Mouse (Mus musculus) limb, embryonic 10.5 days (tissue): ENCODE measurements around the gene Zfp729a. TPM values are rescaled to one million over a fixed set of nuclear protein-coding genes. Genes with fewer than 3 reads are reported as not detected.
"Not testable (repeated sequence)": the region's sequence is repeated elsewhere in the genome, so short reads cannot be mapped to it uniquely, and the experiment has no call there.

ENCODE experiments used
- DNase-seq: peaks from one replicate; pipeline ENCODE4 v3.0.0-alpha.2; 2017; ENCODE audit warnings: low spot score
- H3K27ac ChIP-seq: fragments of 300-500 bp; sonication (generic); 2 replicates; pipeline ENCODE4 v1.5.1; 2016; ENCODE audit warnings: mild to moderate bottlenecking
- H3K27me3 ChIP-seq: fragments of 300-500 bp; sonication (generic); 2 replicates; pipeline ENCODE4 v1.6.1; 2016; ENCODE audit warnings: low read depth, mild to moderate bottlenecking; ENCODE audit not compliant: poor library complexity, severe bottlenecking
- H3K36me3 ChIP-seq: fragments of 300-500 bp; sonication (generic); 2 replicates; pipeline ENCODE4 v1.6.1; 2016; ENCODE audit warnings: mild to moderate bottlenecking, moderate library complexity
- H3K4me1 ChIP-seq: fragments of 300-500 bp; sonication (generic); 2 replicates; pipeline ENCODE4 v1.6.1; 2016
- H3K4me3 ChIP-seq: fragments of 300-500 bp; sonication (generic); 2 replicates; pipeline ENCODE4 v1.5.1; 2016; ENCODE audit warnings: mild to moderate bottlenecking, moderate library complexity
- H3K9me3 ChIP-seq: fragments of 300-500 bp; sonication (generic); replicated peaks from 2 replicates; pipeline ENCODE4 v1.6.1; 2016; ENCODE audit warnings: mild to moderate bottlenecking
- WGBS: fragments of 180-500 bp; shearing (Covaris S2); methylation state at CpG from one replicate; pipeline ENCODE4 v1.1.7; 2016; 5-methylcytosine and 5-hydroxymethylcytosine counted together
- polyA plus RNA-seq: library from polyadenylated mRNA; unstranded; fragments of >200 nt; fragmentation: Nextera tagmentation; extraction: Ambion mirVana; gene quantifications from 2 replicates; pipeline ENCODE4 v1.2.1, GENCODE M21; 2016

Gene Zfp729a
- 2.0 and 2.5 TPM in 2 replicates for polyA plus RNA-seq

- 0 out of 2 replicates have a peak, but pooled peaks cover 2% of the 10 kb centered on the region for H3K4me1 ChIP-seq
- WGBS, result under 1% methylated on average over 19 of the region's 19 CpGs
- H3K4me3 ChIP-seq, result peak within 1 kb of the TSS; percentile 72
- H3K9me3 ChIP-seq, result no peaks in the 10 kb centered on the region
- H3K27ac ChIP-seq, result peak within 1 kb of the TSS; percentile 78
- DNase-seq, result peak; percentile 78
- H3K36me3 ChIP-seq, result no peaks in the 10 kb centered on the region
- H3K27me3 ChIP-seq, result no peaks in the 10 kb centered on the region
Measured at GRCm38 (mm10) chr13:67637294-67638007, at the start of gene Zfp729a, which contains the start of gene Gm49345. TSS of gene Zfp729a (minus strand) at chr13:67637791. TSS of gene Gm49345 (minus strand) at chr13:67637769.

- no peak within 1 kb of the TSS for H3K4me3 ChIP-seq
- no peaks in the 10 kb centered on the region for H3K9me3 ChIP-seq
- no peak within 1 kb of the TSS for H3K27ac ChIP-seq
- peaks cover 2% of the 10 kb centered on the region; the same call in 1 of the 2 replicates for H3K4me1 ChIP-seq
- no peaks in the 10 kb centered on the region for H3K36me3 ChIP-seq
- DNase-seq, result no peak
- no peaks in the 10 kb centered on the region for H3K27me3 ChIP-seq
- 87% methylated on average over 4 of the region's 4 CpGs for WGBS
Measured at GRCm38 (mm10) chr13:67686971-67687370, 49.4 kb upstream of the Zfp729a start, which contains the start of gene Zfp738. TSS of gene Zfp738 (minus strand) at chr13:67687071.

GRCm38 (mm10) chr13:67683841-67684240, 46.2 kb upstream of the Zfp729a start:
- H3K4me1 ChIP-seq, H3K27me3 ChIP-seq, DNase-seq, H3K9me3 ChIP-seq, H3K36me3 ChIP-seq: not testable (repeated sequence)
- WGBS, result 78% methylated on average over 2 of the region's 2 CpGs
- peak overlapping the region; percentile 30; the same call in 1 of the 2 replicates for H3K27ac ChIP-seq
- H3K4me3 ChIP-seq, result peak overlapping the region; percentile 67

GRCm38 (mm10) chr13:67682959-67683735, 45.6 kb upstream of the Zfp729a start:
- not testable (repeated sequence) for H3K4me1 ChIP-seq, H3K27me3 ChIP-seq, H3K36me3 ChIP-seq, H3K9me3 ChIP-seq
- peak; percentile 74 for DNase-seq
- H3K27ac ChIP-seq, result peak overlapping the region; percentile 75
- 20% methylated on average over 16 of the region's 16 CpGs for WGBS
- peak overlapping the region; percentile 67 for H3K4me3 ChIP-seq

- WGBS, result 96% methylated on average over 2 of the region's 2 CpGs
- Histone ChIP-seq H3K36me3 (peaks cover 13% of the 10 kb centered on the region), H3K27me3 (no peaks in the 10 kb centered on the region), H3K27ac (no peak overlapping the region), H3K4me1 (no peaks in the 10 kb centered on the region), H3K4me3 (no peak overlapping the region), H3K9me3 (no peaks in the 10 kb centered on the region)
- DNase-seq, result no peak
Measured at GRCm38 (mm10) chr13:67674902-67675301, 37.3 kb upstream of the Zfp729a start.

GRCm38 (mm10) chr13:67652496-67652895, 14.9 kb upstream of the Zfp729a start:
- DNase-seq, result no peak
- no peaks in the 10 kb centered on the region for H3K4me1 ChIP-seq
- no peaks in the 10 kb centered on the region for H3K36me3 ChIP-seq
- WGBS, result 52% methylated on average over 3 of the region's 3 CpGs
- H3K27ac ChIP-seq, result no peak overlapping the region
- H3K27me3 ChIP-seq, result no peaks in the 10 kb centered on the region
- no peaks in the 10 kb centered on the region for H3K9me3 ChIP-seq
- H3K4me3 ChIP-seq, result no peak overlapping the region

- H3K4me1 ChIP-seq, result peaks cover 4% of the 10 kb centered on the region; the same call in 1 of the 2 replicates
- 91% methylated on average over 4 of the region's 4 CpGs for WGBS
- no peaks in the 10 kb centered on the region for H3K27me3 ChIP-seq
- DNase-seq, result no peak
- no peak overlapping the region for H3K27ac ChIP-seq
- H3K9me3 ChIP-seq, result no peaks in the 10 kb centered on the region
- no peaks in the 10 kb centered on the region for H3K36me3 ChIP-seq
- H3K4me3 ChIP-seq, result 0 out of 2 replicates have a peak overlapping the region, but pooled peaks have one; percentile 69
Measured at GRCm38 (mm10) chr13:67610108-67610507, 27.5 kb downstream of the Zfp729a start.

GRCm38 (mm10) chr13:67609066-67609876, 28.3 kb downstream of the Zfp729a start, which contains the start of gene Zfp729b:
TSS of gene Zfp729b (minus strand) at chr13:67609707.
- H3K4me1 ChIP-seq, result peaks cover 4% of the 10 kb centered on the region; the same call in 1 of the 2 replicates
- DNase-seq, result peak; percentile 89
- WGBS, result 4% methylated on average over 20 of the region's 20 CpGs
- no peaks in the 10 kb centered on the region for H3K36me3 ChIP-seq
- H3K27me3 ChIP-seq, result no peaks in the 10 kb centered on the region
- no peaks in the 10 kb centered on the region for H3K9me3 ChIP-seq
- H3K27ac ChIP-seq, result peak within 1 kb of the TSS; percentile 79
- peak within 1 kb of the TSS; percentile 69 for H3K4me3 ChIP-seq

- Histone ChIP-seq H3K4me1 (no peaks in the 10 kb centered on the region), H3K9me3 (no peaks in the 10 kb centered on the region), H3K27ac (no peak overlapping the region), H3K27me3 (no peaks in the 10 kb centered on the region), H3K4me3 (no peak overlapping the region), H3K36me3 (no peaks in the 10 kb centered on the region)
- DNase-seq, result no peak
- 78% methylated on average over 5 of the region's 5 CpGs for WGBS
Measured at GRCm38 (mm10) chr13:67572591-67573189, 64.9 kb downstream of the Zfp729a start.

Other genes with a start within 250 kb of the Zfp729a start
- 2.7 and 6.0 TPM in 2 replicates for gene Zfp429, start 238.0 kb downstream of the Zfp729a start, polyA plus RNA-seq
- gene Zfp459, start 216.4 kb downstream of the Zfp729a start, polyA plus RNA-seq, result 1.2 TPM in 2 replicates
- gene Zfp874a, start 186.2 kb downstream of the Zfp729a start, polyA plus RNA-seq, result 6.8 and 10.1 TPM in 2 replicates
- 1.5 and 2.5 TPM in 2 replicates for gene Zfp874b, start 153.5 kb downstream of the Zfp729a start, polyA plus RNA-seq
- gene Zfp58, start 137.2 kb downstream of the Zfp729a start, polyA plus RNA-seq, result 14.2 and 18.5 TPM in 2 replicates
- gene Gm26965, start 111.6 kb downstream of the Zfp729a start, polyA plus RNA-seq, result not detected in 2 replicates
- gene Zfp87, start 111.6 kb downstream of the Zfp729a start, polyA plus RNA-seq, result 18.0 and 22.3 TPM in 2 replicates
- gene Zfp748, start 84.0 kb downstream of the Zfp729a start, polyA plus RNA-seq, result 16.4 and 18.5 TPM in 2 replicates
- gene Zfp729b, start 28.1 kb downstream of the Zfp729a start, polyA plus RNA-seq, result 2.6 and 3.6 TPM in 2 replicates
- gene Gm49345, start within 50 bp of the Zfp729a start, polyA plus RNA-seq, result 0.18 TPM in 1 of 2 replicates, not detected in the other
- gene Zfp738, start 49.3 kb upstream of the Zfp729a start, polyA plus RNA-seq, result 9.9 and 12.1 TPM in 2 replicates
- gene Zfp65, start 91.4 kb upstream of the Zfp729a start, polyA plus RNA-seq, result 6.2 and 8.9 TPM in 2 replicates
- gene Zfp85, start 117.4 kb upstream of the Zfp729a start, polyA plus RNA-seq, result 4.3 and 4.7 TPM in 2 replicates
- gene Zfp493, start 141.9 kb upstream of the Zfp729a start, polyA plus RNA-seq, result 2.9 and 3.6 TPM in 2 replicates
- 5.3 and 7.1 TPM in 2 replicates for gene Zfp273, start 175.9 kb upstream of the Zfp729a start, polyA plus RNA-seq
- 2.0 and 3.7 TPM in 2 replicates for gene Gm10037, start 193.3 kb upstream of the Zfp729a start, polyA plus RNA-seq
- gene BC048507, start 225.5 kb upstream of the Zfp729a start, polyA plus RNA-seq, result not detected in 2 replicates